Mouse (Mus musculus): Measurements from ENCODE around the gene Ahsa2. TPM values are rescaled to one million over a fixed set of nuclear protein-coding genes. Genes with fewer than 3 reads are reported as not detected.
A peak's percentile ranks its signal among the peaks of the same experiment; 100 is the strongest.
"Not testable (repeated sequence)": the region's sequence is repeated elsewhere in the genome, so short reads cannot be mapped to it uniquely, and the experiment has no call there.

The Ahsa2 gene
- 75.9 and 94.8 TPM in 2 replicates for polyA plus RNA-seq (2016; fragmentation: Nextera tagmentation; extraction: Ambion mirVana)

DNA sequence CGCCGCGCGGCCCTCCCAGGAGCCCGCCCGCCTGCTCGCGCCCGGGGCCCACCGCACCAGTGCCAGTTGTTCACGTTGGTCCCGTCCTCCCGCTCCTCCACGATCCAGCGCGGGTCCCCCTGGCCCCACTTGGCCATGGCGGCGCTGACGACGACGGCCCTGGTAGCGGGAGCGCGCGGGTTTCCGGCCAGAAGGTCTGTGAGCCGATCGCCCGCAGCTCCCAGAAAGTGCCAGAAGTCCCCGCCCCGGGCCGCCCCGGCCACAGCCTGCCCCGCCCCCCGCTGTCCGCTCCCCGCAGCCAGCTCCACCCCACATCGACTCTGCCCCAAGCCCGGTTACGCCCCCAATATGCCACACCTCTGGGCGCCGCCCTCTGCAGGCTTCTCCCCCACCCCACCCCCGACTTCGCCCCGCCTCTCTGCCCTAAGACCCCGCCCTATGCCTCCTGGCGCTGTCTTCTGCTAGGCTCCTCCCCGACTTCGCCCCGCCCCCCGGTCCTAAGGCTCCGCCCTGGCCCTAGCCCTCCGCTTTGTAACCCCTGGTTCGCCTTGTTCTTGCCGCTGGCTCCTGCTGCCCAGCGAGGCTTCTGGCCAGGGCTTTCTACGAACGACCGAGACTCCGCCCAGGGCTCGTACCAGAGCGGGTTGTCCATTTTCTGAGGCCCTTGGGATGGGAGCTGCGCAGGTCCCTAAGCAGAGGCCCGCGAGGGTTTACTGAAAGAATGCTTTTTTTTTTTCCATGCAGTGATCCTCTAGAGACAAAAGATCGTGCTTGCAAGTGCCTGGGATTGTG is at the start of gene Ahsa2:
Gene Ahsa2 (minus strand): TSS at position 313 of the 792 bp plus-strand sequence.
- no peaks in the 10 kb centered on the region for H3K27me3 ChIP-seq (ENCODE audit: insufficient read depth, poor library complexity, severe bottlenecking)
- peak within 1 kb of the TSS; percentile 84 for H3K4me3 ChIP-seq
- DNase-seq (ENCODE audit: low spot score) = peak; percentile 99
- no peaks in the 10 kb centered on the region for H3K9me3 ChIP-seq
- peak within 1 kb of the TSS; percentile 97 for H3K27ac ChIP-seq
- H3K4me1 ChIP-seq = peaks cover 17% of the 10 kb centered on the region
- peaks cover 31% of the 10 kb centered on the region for H3K36me3 ChIP-seq
- WGBS = 1% methylated on average over 63 of the region's 66 CpGs

- H3K27ac ChIP-seq = no peak overlapping the region
- no peaks in the 10 kb centered on the region for H3K9me3 ChIP-seq
- H3K27me3 ChIP-seq (ENCODE audit: insufficient read depth, poor library complexity, severe bottlenecking) = no peaks in the 10 kb centered on the region
- H3K4me3 ChIP-seq = no peak overlapping the region
- H3K36me3 ChIP-seq = no peaks in the 10 kb centered on the region
- H3K4me1 ChIP-seq = no peaks in the 10 kb centered on the region
- WGBS = 78% methylated on average over 2 of the region's 2 CpGs
- DNase-seq (ENCODE audit: low spot score) = no peak
These were observed 39.6 kb upstream of the Ahsa2 start for GRCm38 (mm10) chr11:23537446-23537845.

GRCm38 (mm10) chr11:23520473-23521205 is 22.8 kb upstream of the Ahsa2 start, which contains the start of gene 1700093K21Rik:
Gene 1700093K21Rik (minus strand): TSS chr11:23521155.
- H3K27ac ChIP-seq = no peak within 1 kb of the TSS
- 41% methylated on average over 5 of the region's 5 CpGs for WGBS
- DNase-seq (ENCODE audit: low spot score) = no peak
- peaks cover 7% of the 10 kb centered on the region; the same call in 1 of the 2 replicates for H3K4me1 ChIP-seq
- H3K27me3 ChIP-seq (ENCODE audit: insufficient read depth, poor library complexity, severe bottlenecking) = no peaks in the 10 kb centered on the region
- H3K4me3 ChIP-seq = no peak within 1 kb of the TSS
- H3K9me3 ChIP-seq = no peaks in the 10 kb centered on the region
- H3K36me3 ChIP-seq = no peaks in the 10 kb centered on the region

GRCm38 (mm10) chr11:23518981-23519380 is 21.2 kb upstream of the Ahsa2 start:
- Histone ChIP-seq H3K27me3 (ENCODE audit: insufficient read depth, poor library complexity, severe bottlenecking) (no peaks in the 10 kb centered on the region), H3K9me3 (no peaks in the 10 kb centered on the region), H3K4me1 (peaks cover 7% of the 10 kb centered on the region; the same call in 1 of the 2 replicates), H3K4me3 (no peak overlapping the region), H3K36me3 (no peaks in the 10 kb centered on the region), H3K27ac (no peak overlapping the region)
- WGBS = 76% methylated on average over 3 of the region's 3 CpGs
- DNase-seq (ENCODE audit: low spot score) = no peak

GRCm38 (mm10) chr11:23515315-23515714 is 17.5 kb upstream of the Ahsa2 start:
- Histone ChIP-seq H3K4me1 (0 out of 2 replicates have a peak, but pooled peaks cover under 1% of the 10 kb centered on the region), H3K9me3 (no peaks in the 10 kb centered on the region), H3K36me3 (no peaks in the 10 kb centered on the region), H3K27ac (no peak overlapping the region), H3K4me3 (no peak overlapping the region), H3K27me3 (ENCODE audit: insufficient read depth, poor library complexity, severe bottlenecking) (no peaks in the 10 kb centered on the region)
- no peak for DNase-seq (ENCODE audit: low spot score)
- 82% methylated on average over 2 of the region's 2 CpGs for WGBS

GRCm38 (mm10) chr11:23514785-23515184 is 17.0 kb upstream of the Ahsa2 start:
- not testable (repeated sequence) for DNase-seq (ENCODE audit: low spot score); H3K27ac ChIP-seq; H3K4me1 ChIP-seq; H3K9me3 ChIP-seq; H3K36me3 ChIP-seq; H3K4me3 ChIP-seq; H3K27me3 ChIP-seq (ENCODE audit: insufficient read depth, poor library complexity, severe bottlenecking)
- 66% methylated on average over 4 of the region's 4 CpGs for WGBS

- H3K36me3 ChIP-seq; DNase-seq (ENCODE audit: low spot score); H3K4me3 ChIP-seq; H3K4me1 ChIP-seq; H3K27ac ChIP-seq; H3K27me3 ChIP-seq (ENCODE audit: insufficient read depth, poor library complexity, severe bottlenecking); H3K9me3 ChIP-seq: not testable (repeated sequence)
- 68% methylated on average over 5 of the region's 5 CpGs for WGBS
These were observed 7.0 kb upstream of the Ahsa2 start for GRCm38 (mm10) chr11:23504801-23505200.

DNA sequence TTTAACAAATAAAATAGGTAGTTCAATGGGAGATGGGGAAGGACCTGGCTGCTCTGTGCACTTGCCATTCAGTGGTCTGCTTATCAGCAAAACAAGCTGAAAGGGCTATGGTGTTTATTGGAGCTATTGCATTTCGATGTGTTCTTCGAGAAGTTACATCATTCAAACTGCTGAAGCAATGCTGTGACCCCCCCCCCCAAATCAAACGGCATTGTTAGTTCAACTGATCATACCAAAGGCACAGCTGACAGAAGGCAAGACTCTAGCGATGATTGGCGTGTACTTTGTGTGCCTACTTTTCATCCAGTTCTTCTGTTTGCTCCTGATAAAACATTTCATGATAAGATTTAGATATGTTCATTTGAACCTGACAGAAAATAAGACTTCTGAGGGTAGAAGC is 779 bp upstream of the Ahsa2 start:
- Histone ChIP-seq H3K4me1 (peaks cover 17% of the 10 kb centered on the region), H3K27ac (peak overlapping the region; percentile 97), H3K9me3 (no peaks in the 10 kb centered on the region), H3K27me3 (ENCODE audit: insufficient read depth, poor library complexity, severe bottlenecking) (no peaks in the 10 kb centered on the region), H3K36me3 (peaks cover 25% of the 10 kb centered on the region), H3K4me3 (peak overlapping the region; percentile 84)
- no peak for DNase-seq (ENCODE audit: low spot score)
- WGBS = 67% methylated on average over 5 of the region's 5 CpGs

DNA sequence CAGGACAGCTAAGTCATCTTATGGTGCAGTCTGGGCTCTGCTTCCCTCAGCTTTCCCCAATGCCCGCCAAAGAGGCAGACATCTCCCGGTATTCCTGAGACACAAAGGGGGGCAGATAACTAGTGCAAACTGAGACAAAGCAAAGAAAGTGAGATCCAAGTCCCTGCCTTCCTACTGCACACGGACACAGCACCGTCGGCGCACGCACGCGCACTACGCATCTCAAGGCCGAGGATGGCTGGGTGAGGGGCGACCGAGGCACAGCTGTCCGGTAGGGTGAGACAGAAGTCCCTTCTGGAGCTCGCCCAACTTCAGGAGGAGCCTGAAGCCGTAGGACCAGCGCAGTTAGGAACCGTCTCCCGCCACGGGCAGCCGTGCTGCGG is 504 bp downstream of the Ahsa2 start:
- peaks cover 17% of the 10 kb centered on the region for H3K4me1 ChIP-seq
- peaks cover 37% of the 10 kb centered on the region for H3K36me3 ChIP-seq
- no peaks in the 10 kb centered on the region for H3K27me3 ChIP-seq (ENCODE audit: insufficient read depth, poor library complexity, severe bottlenecking)
- WGBS = under 1% methylated on average over 22 of the region's 22 CpGs
- DNase-seq (ENCODE audit: low spot score) = peak; percentile 89
- no peaks in the 10 kb centered on the region for H3K9me3 ChIP-seq
- peak overlapping the region; percentile 84 for H3K4me3 ChIP-seq
- H3K27ac ChIP-seq = peak overlapping the region; percentile 97

- no peaks in the 10 kb centered on the region for H3K9me3 ChIP-seq
- peak overlapping the region; percentile 97; the same call in 1 of the 2 replicates for H3K27ac ChIP-seq
- H3K27me3 ChIP-seq (ENCODE audit: insufficient read depth, poor library complexity, severe bottlenecking) = no peaks in the 10 kb centered on the region
- H3K36me3 ChIP-seq = peaks cover 44% of the 10 kb centered on the region
- 68% methylated on average over 6 of the region's 6 CpGs for WGBS
- H3K4me3 ChIP-seq = peak overlapping the region; percentile 84
- H3K4me1 ChIP-seq = peaks cover 17% of the 10 kb centered on the region
- DNase-seq (ENCODE audit: low spot score) = no peak
These were observed 1.2 kb downstream of the Ahsa2 start for GRCm38 (mm10) chr11:23496661-23497060.

DNA sequence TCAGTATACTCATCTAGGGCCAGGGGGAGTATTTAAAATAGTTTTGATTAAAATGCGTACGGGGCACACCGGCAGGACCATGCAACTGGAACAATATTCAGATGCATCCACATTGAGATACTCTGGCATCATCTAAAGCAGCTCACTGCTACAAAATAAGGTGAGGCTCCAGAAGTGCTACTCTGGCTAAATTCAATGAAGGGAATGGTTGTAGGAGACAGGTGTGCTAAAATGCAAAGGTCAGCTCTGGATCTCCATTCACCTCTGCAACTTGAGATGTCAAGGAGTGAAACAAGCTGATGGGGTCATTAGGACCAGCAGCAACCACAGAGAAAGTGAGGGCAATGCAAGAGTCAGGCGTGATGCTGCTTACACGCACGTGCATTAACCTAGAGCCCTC is 2.6 kb downstream of the Ahsa2 start:
- H3K36me3 ChIP-seq = peaks cover 58% of the 10 kb centered on the region

DNA sequence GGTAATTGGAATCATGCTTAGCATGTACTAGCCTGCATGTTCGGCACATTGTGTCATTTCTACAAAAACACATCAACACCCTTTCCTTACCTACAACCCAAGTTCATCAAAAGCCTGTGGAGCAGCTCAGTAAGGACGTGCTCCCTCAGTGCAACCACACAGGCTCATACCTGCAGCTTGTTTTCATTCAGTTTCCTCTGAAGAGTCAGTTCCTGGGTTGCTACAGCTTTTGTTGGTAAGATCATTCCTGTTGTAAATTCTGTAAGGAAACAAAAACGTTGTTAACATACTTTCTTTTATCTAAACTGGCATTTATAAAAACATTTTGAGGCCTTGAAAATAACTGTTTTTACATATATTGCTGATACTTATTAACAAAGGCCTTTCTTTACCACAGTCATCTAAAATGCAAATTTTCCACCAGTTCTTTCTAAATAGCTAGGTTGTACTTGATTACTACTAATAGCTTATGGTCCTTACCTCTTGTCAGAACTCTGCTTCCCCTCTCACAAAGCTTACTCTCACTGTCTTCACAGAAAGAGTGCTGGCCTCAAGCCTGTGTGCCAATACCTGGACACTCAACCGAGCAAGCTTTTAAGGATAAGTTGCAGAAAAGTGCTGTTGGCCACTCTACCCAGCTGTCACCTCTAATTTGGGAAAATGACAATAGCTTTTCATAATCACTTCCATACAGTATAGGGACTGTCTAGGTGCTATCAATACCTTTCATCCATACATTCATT is 5.6 kb downstream of the Ahsa2 start:
- no peak for DNase-seq (ENCODE audit: low spot score)
- Histone ChIP-seq H3K27ac (no peak overlapping the region), H3K4me1 (peaks cover 17% of the 10 kb centered on the region), H3K36me3 (peaks cover 88% of the 10 kb centered on the region), H3K9me3 (no peaks in the 10 kb centered on the region), H3K27me3 (ENCODE audit: insufficient read depth, poor library complexity, severe bottlenecking) (no peaks in the 10 kb centered on the region), H3K4me3 (no peak overlapping the region)
- WGBS = 87% methylated on average over 4 of the region's 4 CpGs

More for the DNA sequence above, 2.6 kb downstream of the Ahsa2 start:
- H3K9me3 ChIP-seq = no peaks in the 10 kb centered on the region
- no peaks in the 10 kb centered on the region for H3K27me3 ChIP-seq (ENCODE audit: insufficient read depth, poor library complexity, severe bottlenecking)
- H3K27ac ChIP-seq = no peak overlapping the region
- no peak overlapping the region for H3K4me3 ChIP-seq
- peaks cover 17% of the 10 kb centered on the region for H3K4me1 ChIP-seq
- 94% methylated on average over 6 of the region's 6 CpGs for WGBS
- DNase-seq (ENCODE audit: low spot score) = no peak

Data from heart, embryonic 10.5 days (tissue).